Mouse (Mus musculus): ENCODE measurements around the gene Kbtbd8.

Gene Kbtbd8

GRCm38 (mm10) chr6:95116946-95117345, at the start of gene Kbtbd8:
TSS of gene Kbtbd8 (plus strand) at chr6:95117240.
- peak; percentile 12 for DNase-seq

GRCm38 (mm10) chr6:95069753-95070152, 47.3 kb upstream of the Kbtbd8 start:
- DNase-seq: no peak

DNA sequence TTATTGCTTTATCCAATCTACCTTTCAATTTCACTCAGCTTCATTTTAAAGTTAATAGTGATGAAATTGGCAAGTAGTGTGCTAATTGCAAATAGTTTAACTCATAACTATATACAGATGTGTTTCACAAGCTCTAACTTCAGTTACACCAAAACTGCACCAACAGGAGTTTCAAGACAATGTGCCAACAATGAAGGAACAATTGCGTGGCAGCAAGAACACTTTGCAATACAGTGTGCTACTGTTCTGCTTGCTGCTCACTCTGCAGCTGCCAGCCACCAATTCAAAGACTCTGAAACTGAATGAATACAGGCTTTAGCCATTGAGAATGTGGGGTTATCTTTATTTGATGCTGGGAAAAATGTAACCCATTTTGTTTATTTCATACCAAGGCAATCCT, 31.8 kb upstream of the Kbtbd8 start:
- no peak for DNase-seq

GRCm38 (mm10) chr6:95087154-95087846, 29.7 kb upstream of the Kbtbd8 start:
- no peak for DNase-seq

- DNase-seq: no peak
Observed at GRCm38 (mm10) chr6:95088075-95088474, 29.0 kb upstream of the Kbtbd8 start.

GRCm38 (mm10) chr6:95094695-95095094, 22.3 kb upstream of the Kbtbd8 start:
- no peak for DNase-seq

- peak; percentile 77 for DNase-seq
Observed at GRCm38 (mm10) chr6:95098366-95099109, 18.5 kb upstream of the Kbtbd8 start.

DNA sequence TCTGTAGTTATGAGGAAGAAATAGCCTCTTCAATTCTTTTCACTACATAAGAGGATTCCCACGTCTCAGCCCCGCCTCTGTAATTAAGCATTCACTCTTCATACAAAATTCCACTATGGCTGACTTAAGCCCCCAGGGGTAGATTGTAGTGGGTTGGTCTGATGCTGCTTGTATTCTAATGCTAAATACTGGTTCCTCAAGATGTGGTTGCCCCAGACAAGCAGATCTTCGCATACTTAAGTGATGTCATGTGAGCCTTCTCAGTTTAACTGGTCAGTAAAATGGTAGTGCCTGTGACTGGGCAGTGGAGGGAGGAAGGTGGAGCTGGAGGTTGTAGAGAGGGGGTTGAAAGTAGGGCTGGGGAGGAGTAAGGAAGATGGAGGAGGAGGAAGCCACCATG, 13.3 kb upstream of the Kbtbd8 start:
- DNase-seq: no peak

DNA sequence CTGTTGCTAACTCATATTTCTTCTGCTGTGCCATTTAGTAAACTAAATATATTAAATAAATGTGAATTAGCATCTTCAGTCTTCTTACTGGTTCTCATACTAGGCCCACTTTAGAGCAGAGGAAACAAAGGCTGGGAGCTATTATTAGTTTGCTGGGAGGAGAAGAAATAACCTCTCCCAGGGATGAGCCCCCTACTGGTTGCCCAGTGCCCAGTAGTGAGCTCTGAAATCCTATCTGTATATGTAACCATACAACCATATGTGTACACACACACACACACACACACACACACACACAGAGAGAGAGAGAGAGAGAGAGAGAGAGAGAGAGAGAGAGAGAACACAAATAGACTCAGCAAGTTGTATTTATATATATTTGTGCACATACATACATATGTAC, 8.6 kb upstream of the Kbtbd8 start:
- DNase-seq: no peak

DNA sequence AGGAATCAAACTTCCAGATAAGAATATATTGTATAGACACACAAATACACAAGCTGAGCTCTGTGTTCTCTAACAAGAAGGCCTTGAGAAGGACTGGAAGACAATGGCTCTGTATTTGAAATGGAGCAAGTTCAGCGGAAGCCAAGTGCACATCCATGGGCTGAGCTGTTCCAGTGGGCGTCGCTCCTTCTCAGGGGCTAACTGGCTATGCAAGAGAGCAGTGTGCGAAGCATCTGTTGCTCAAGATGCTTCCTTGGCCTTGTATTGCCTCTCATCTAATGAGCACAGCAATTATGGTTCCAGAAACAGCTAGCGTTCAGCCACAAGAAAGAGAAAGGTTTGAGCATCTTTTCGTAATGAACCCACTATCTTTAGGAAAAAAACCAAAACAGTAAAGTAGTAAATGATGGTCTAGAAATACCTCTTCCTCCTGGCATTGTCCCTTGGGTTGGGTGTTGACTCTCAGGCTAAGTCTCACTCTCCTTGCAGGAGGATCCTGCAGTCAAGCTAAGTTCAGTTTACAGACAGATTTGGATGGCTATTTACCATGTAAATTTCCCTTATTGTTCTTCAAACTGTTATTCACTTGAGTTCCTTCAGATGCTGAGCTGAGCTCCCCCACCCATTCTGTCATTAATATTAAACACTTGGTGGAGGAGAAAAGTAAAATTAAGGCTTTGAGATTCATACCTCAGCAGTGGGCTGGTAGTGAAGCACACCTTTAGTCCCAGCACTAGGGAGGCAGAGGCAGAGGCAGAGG, 7.2 kb upstream of the Kbtbd8 start:
- no peak for DNase-seq

- DNase-seq: no peak
Observed at GRCm38 (mm10) chr6:95112015-95112414, 5.0 kb upstream of the Kbtbd8 start.

- no peak for DNase-seq
Observed at GRCm38 (mm10) chr6:95116513-95116912, 527 bp upstream of the Kbtbd8 start.

GRCm38 (mm10) chr6:95117614-95118541, 838 bp downstream of the Kbtbd8 start:
- DNase-seq: peak; percentile 97

DNA sequence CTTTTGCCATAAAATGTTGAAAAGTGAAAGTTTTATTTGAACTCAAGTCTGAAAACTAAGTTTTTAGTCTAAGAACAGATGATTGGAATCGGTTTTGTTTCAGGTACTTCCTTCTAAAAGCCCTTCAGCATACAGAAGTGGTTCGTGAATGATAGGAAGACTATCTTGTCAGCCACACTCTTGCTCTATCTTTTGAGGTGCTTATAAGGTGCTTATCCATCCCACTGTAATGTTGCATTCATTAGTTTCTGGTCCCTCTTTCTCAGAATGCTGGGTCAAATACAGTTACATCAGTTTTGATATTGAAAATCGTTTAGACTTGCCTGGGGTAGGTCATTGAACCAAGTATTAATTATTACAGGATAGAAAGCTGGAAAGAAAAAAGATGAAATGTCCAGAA, 2.3 kb downstream of the Kbtbd8 start:
- no peak for DNase-seq

- no peak for DNase-seq
Observed at GRCm38 (mm10) chr6:95149931-95150534, 33.0 kb downstream of the Kbtbd8 start.

- DNase-seq: no peak
Observed at GRCm38 (mm10) chr6:95150885-95151284, 33.8 kb downstream of the Kbtbd8 start.

GRCm38 (mm10) chr6:95151563-95151962, 34.5 kb downstream of the Kbtbd8 start:
- DNase-seq: no peak

DNA sequence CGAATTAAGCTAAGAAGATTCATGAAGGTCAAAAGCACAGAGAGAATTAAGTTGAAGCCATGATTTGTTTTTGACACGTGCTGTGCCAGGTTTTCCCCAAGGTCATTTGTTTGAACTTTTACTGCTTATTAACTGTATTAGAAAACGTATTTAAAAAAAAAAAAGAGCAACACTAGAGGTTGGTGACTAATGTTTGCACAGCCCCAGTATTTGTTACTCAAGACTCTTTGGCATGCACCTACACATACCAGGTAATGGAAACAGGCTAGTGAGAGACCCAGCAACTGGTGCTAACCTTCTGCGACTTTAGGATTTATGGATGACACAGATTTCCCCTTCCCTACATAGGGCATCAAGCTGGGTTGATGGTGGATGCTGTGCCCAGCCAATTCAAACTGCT, 46.9 kb downstream of the Kbtbd8 start:
- peak; percentile 1 for DNase-seq

GRCm38 (mm10) chr6:95165630-95166029, 48.6 kb downstream of the Kbtbd8 start:
- DNase-seq: no peak

GRCm38 (mm10) chr6:95167668-95168227, 50.7 kb downstream of the Kbtbd8 start:
- DNase-seq: no peak

- no peak for DNase-seq
Observed at GRCm38 (mm10) chr6:95169411-95169810, 52.4 kb downstream of the Kbtbd8 start.

Data from kidney, adult 9 months (tissue).